Mouse (Mus musculus) bone marrow, adult 2 months (tissue): ENCODE data around the gene Sipa1l2.

ENCODE experiments used
- CTCF ChIP-seq: fragments of 200-500 bp; IDR thresholded peaks from 2 replicates; pipeline ENCODE4 v1.5.1; 2011; ENCODE audit warnings: low read length, control low read depth; ENCODE audit not compliant: control insufficient read depth, insufficient read depth
- POLR2A ChIP-seq: fragments of 200-500 bp; IDR thresholded peaks from 2 replicates; pipeline ENCODE4 v1.6.1; 2011; ENCODE audit warnings: low read depth, mild to moderate bottlenecking, control low read depth, low read length, borderline replicate concordance; ENCODE audit not compliant: control insufficient read depth

DNA sequence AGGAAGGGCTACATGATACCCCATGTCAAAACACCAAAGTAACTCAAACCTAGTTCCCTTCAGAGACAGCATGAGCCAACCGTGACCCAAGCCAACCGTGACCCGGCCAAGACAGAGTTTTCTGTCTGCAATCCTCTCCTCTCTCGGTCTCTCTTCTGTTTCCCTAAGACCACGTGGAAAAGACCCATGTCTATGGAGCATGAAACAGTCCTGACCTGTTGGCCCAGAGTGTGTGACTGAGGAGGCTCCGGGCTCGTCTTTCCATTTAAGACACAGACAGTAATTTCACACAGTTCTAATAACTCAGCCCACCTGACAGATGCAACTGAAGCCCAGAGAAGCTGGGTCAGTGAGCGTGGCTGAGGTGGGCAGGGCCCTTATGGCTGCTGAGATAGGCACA is 65.8 kb downstream of the Sipa1l2 start:
- TF ChIP-seq CTCF (no peak), POLR2A (no peak)
